14 mouse cellular contexts compared by ENCODE assay signal in genomic region chr4:31052077-31052677, GRCm38 (mm10).
DNase-seq lines count a peak whose midpoint lies in the region; ATAC-seq and TF ChIP-seq lines count a peak whose summit lies in the region.
"Had no signal": no experiment of that assay in that cellular context is flagged by ENCODE, and none has a peak within 500 bp of the region (broad histone marks: within the 10 kb centered on the region; RNA-seq: fewer than 3 reads in every experiment).

No protein-coding gene starts in this region.

- H3K4me3 ChIP-seq in forebrain, embryonic 16.5 days (replicated peaks; ENCODE audit: low read length), result no peak overlapping the region
- H3K4me3 ChIP-seq in midbrain, embryonic 11.5 days (ENCODE audit: low read depth, low read length), result no peak overlapping the region
- H3K4me3 ChIP-seq in thymus, adult 2 months (ENCODE audit: control insufficient read depth, insufficient read depth, low read length), result no peak overlapping the region
- H3K4me3 ChIP-seq: erythroblast, embryonic 14.5 days; limb, embryonic 15.5 days; lung, embryonic 15.5 days; megakaryocyte, embryonic 14.5 days had no signal

- 13% methylated on average over 6 of the region's 6 CpGs for WGBS in forebrain, embryonic 16.5 days
- 60% methylated on average over 6 of the region's 6 CpGs for WGBS in midbrain, embryonic 11.5 days
- WGBS in thymus, adult 2 months, result 91% methylated on average over 6 of the region's 6 CpGs

- no peaks in the 10 kb centered on the region for H3K9me3 ChIP-seq in forebrain, embryonic 16.5 days (ENCODE audit: control insufficient read depth, low read length)
- H3K9me3 ChIP-seq in midbrain, embryonic 11.5 days (ENCODE audit: control insufficient read depth, low read length), result no peaks in the 10 kb centered on the region
- H3K9me3 ChIP-seq: limb, embryonic 15.5 days; lung, embryonic 15.5 days; megakaryocyte, embryonic 14.5 days had no signal

- H3K27ac ChIP-seq in forebrain, embryonic 16.5 days (ENCODE audit: low read length), result no peak overlapping the region
- no peak overlapping the region for H3K27ac ChIP-seq in midbrain, embryonic 11.5 days (ENCODE audit: low read depth, low read length)
- H3K27ac ChIP-seq in thymus, adult 2 months (ENCODE audit: control insufficient read depth, insufficient read depth, low read length), result no peak overlapping the region
- H3K27ac ChIP-seq: limb, embryonic 15.5 days; lung, embryonic 15.5 days had no signal

- peaks cover 8% of the 10 kb centered on the region; the same call in 1 of the 2 replicates for H3K4me1 ChIP-seq in forebrain, embryonic 16.5 days (replicated peaks; ENCODE audit: control insufficient read depth, insufficient read depth, low read length)
- peaks cover 8% of the 10 kb centered on the region for H3K4me1 ChIP-seq in midbrain, embryonic 11.5 days (ENCODE audit: control insufficient read depth, insufficient read depth, low read length)
- H3K4me1 ChIP-seq in thymus, adult 2 months (replicated peaks; ENCODE audit: control insufficient read depth, insufficient read depth, low read length), result no peaks in the 10 kb centered on the region
- H3K4me1 ChIP-seq: limb, embryonic 15.5 days; lung, embryonic 15.5 days; megakaryocyte, embryonic 14.5 days had no signal

- peak; percentile 79 for ATAC-seq in forebrain, embryonic 16.5 days
- peak; percentile 50; the same call in 1 of the 2 replicates for ATAC-seq in midbrain, embryonic 11.5 days (ENCODE audit: low FRiP score)
- ATAC-seq: activated CD4-positive, CD25-positive, alpha-beta regulatory T cell, adult 4 months had no signal

- no peaks in the 10 kb centered on the region for H3K36me3 ChIP-seq in forebrain, embryonic 16.5 days (ENCODE audit: control insufficient read depth, insufficient read depth)
- H3K36me3 ChIP-seq in midbrain, embryonic 11.5 days (ENCODE audit: control insufficient read depth, insufficient read depth, low read length), result no peaks in the 10 kb centered on the region
- no peaks in the 10 kb centered on the region for H3K36me3 ChIP-seq in thymus, adult 2 months (ENCODE audit: control insufficient read depth, insufficient read depth, low read length)
- H3K36me3 ChIP-seq: limb, embryonic 15.5 days; lung, embryonic 15.5 days had no signal

- H3K27me3 ChIP-seq in forebrain, embryonic 16.5 days (replicated peaks; ENCODE audit: control insufficient read depth, insufficient read depth, low read length), result no peaks in the 10 kb centered on the region
- no peaks in the 10 kb centered on the region for H3K27me3 ChIP-seq in midbrain, embryonic 11.5 days (ENCODE audit: control insufficient read depth, insufficient read depth, low read length)
- H3K27me3 ChIP-seq in thymus, adult 2 months (ENCODE audit: control insufficient read depth, insufficient read depth, low read length), result no peaks in the 10 kb centered on the region
- H3K27me3 ChIP-seq: limb, embryonic 15.5 days; lung, embryonic 15.5 days; megakaryocyte, embryonic 14.5 days had no signal

- H3K4me2 ChIP-seq in forebrain, embryonic 16.5 days (ENCODE audit: low read length), result no peak overlapping the region
- no peak overlapping the region for H3K4me2 ChIP-seq in midbrain, embryonic 11.5 days
- H3K4me2 ChIP-seq: limb, embryonic 15.5 days; lung, embryonic 15.5 days had no signal

- no peak for TF ChIP-seq POLR2A in thymus, adult 2 months (IDR thresholded peaks at IDR 0.05; ENCODE audit: control insufficient read depth, extremely low read depth, insufficient read depth, low read length, poor library complexity)

- TF ChIP-seq CTCF in thymus, adult 2 months (IDR thresholded peaks at IDR 0.05; ENCODE audit: borderline replicate concordance, control insufficient read depth, extremely low read depth, insufficient read depth, low read length, poor library complexity), result no peak

- peak; percentile 4 to 36 for DNase-seq in layer of hippocampus, postnatal 14 days (ENCODE audit: low spot score in 2 of 2)
- DNase-seq in layer of hippocampus, adult 11-12 months (ENCODE audit: low spot score), result no peak
- peak; percentile 85 for DNase-seq in midbrain, embryonic 11.5 days (ENCODE audit: low spot score, missing footprints)
- peak; percentile 13 for DNase-seq in retina, embryonic 14.5 days (ENCODE audit: low spot score)
- no peak for DNase-seq in thymus, postnatal 10 days (ENCODE audit: low spot score in 2 of 2)
- DNase-seq in thymus, adult 2 months, result no peak
- no peak for DNase-seq in thymus, postnatal 4 days
- DNase-seq: kidney, adult 18-20 months had no signal

- no peak overlapping the region for H3K9ac ChIP-seq in forebrain, embryonic 16.5 days (replicated peaks; ENCODE audit: low read depth, low read length)
- no peak overlapping the region for H3K9ac ChIP-seq in midbrain, embryonic 11.5 days (ENCODE audit: low read length)
- H3K9ac ChIP-seq: limb, embryonic 15.5 days; lung, embryonic 15.5 days had no signal

Comparison
In these comparisons a context has a peak if more than half of its experiments do, and no peak if none do; other contexts are left out.
1. DNase-seq: peak in layer of hippocampus, postnatal 14 days (2 of 2), midbrain, embryonic 11.5 days (single experiment) and retina, embryonic 14.5 days (single experiment); none in layer of hippocampus, adult 11-12 months (single experiment), thymus, postnatal 10 days (0 of 2), thymus, adult 2 months (single experiment) and thymus, postnatal 4 days (single experiment).